Mouse (Mus musculus) embryo, embryonic 10.5 days (tissue): ENCODE data around the gene E130208F15Rik.
A peak's percentile ranks its signal among the peaks of the same experiment; 100 is the strongest.

Experiments
- DNase-seq: peaks from one replicate; pipeline ENCODE4 v3.0.0-alpha.2; 2015; ENCODE audit warnings: low spot score

The E130208F15Rik gene

GRCm38 (mm10) chr7:30306083-30306779 lies 15.3 kb upstream of the E130208F15Rik start:
- DNase-seq, result no peak

GRCm38 (mm10) chr7:30308076-30309005 lies 13.2 kb upstream of the E130208F15Rik start, which contains the start of gene Alkbh6:
TSS of gene Alkbh6 (plus strand) at chr7:30308717.
- peak; percentile 97 for DNase-seq

- no peak for DNase-seq
Measured at GRCm38 (mm10) chr7:30309395-30310129, 12.0 kb upstream of the E130208F15Rik start.

- DNase-seq, result no peak
Measured at GRCm38 (mm10) chr7:30310136-30310535, 11.4 kb upstream of the E130208F15Rik start.

- DNase-seq, result no peak
Measured at GRCm38 (mm10) chr7:30313666-30314320, 7.7 kb upstream of the E130208F15Rik start.

- peak; percentile 75 for DNase-seq
Measured at GRCm38 (mm10) chr7:30314721-30315155, 6.8 kb upstream of the E130208F15Rik start, which contains the start of gene Syne4. TSS of gene Syne4 (plus strand) at chr7:30314807.

GRCm38 (mm10) chr7:30315559-30316529 lies 5.7 kb upstream of the E130208F15Rik start:
- no peak for DNase-seq

GRCm38 (mm10) chr7:30318142-30318541 lies 3.4 kb upstream of the E130208F15Rik start:
- DNase-seq, result no peak

- no peak for DNase-seq
Measured at GRCm38 (mm10) chr7:30320946-30321345, 594 bp upstream of the E130208F15Rik start.

GRCm38 (mm10) chr7:30322285-30322667 lies 736 bp downstream of the E130208F15Rik start:
- peak; percentile 98 for DNase-seq

GRCm38 (mm10) chr7:30322865-30323264 lies 1.3 kb downstream of the E130208F15Rik start:
- peak; percentile 13 for DNase-seq

- DNase-seq, result no peak
Measured at GRCm38 (mm10) chr7:30323795-30324194, 2.3 kb downstream of the E130208F15Rik start, which contains the start of gene Sdhaf1. TSS of gene Sdhaf1 (minus strand) at chr7:30323895.

- DNase-seq, result no peak
Measured at GRCm38 (mm10) chr7:30324300-30324944, 2.9 kb downstream of the E130208F15Rik start.

GRCm38 (mm10) chr7:30325364-30325763 lies 3.8 kb downstream of the E130208F15Rik start:
- DNase-seq, result peak; percentile 70

GRCm38 (mm10) chr7:30326427-30326826 lies 4.9 kb downstream of the E130208F15Rik start:
- DNase-seq, result no peak

- DNase-seq, result no peak
Measured at GRCm38 (mm10) chr7:30327140-30327539, 5.6 kb downstream of the E130208F15Rik start.

GRCm38 (mm10) chr7:30328379-30328778 lies 6.8 kb downstream of the E130208F15Rik start:
- DNase-seq, result no peak

GRCm38 (mm10) chr7:30331887-30332286 lies 10.3 kb downstream of the E130208F15Rik start:
- peak; percentile 96 for DNase-seq

GRCm38 (mm10) chr7:30332622-30333259 lies 11.2 kb downstream of the E130208F15Rik start:
- no peak for DNase-seq
